Mouse (Mus musculus) MEL-GATA-1-ER (cell line): ENCODE measurements at regions not wholly inside any gene's neighbourhood (a gene's known extent, or its start where the extent isn't known, plus 50 kb on each side); places are given as distances from the start of the nearest gene placed in this dataset.

Source experiments
- DNase-seq: peaks from one replicate; pipeline ENCODE4 v3.0.0-alpha.2; 2012; ENCODE audit warnings: low read depth; ENCODE audit errors: extremely low read depth

GRCm38 (mm10) chr9:118204456-118204855 lies 54.5 kb upstream of the Cmc1 start:
- DNase-seq: no peak

DNA sequence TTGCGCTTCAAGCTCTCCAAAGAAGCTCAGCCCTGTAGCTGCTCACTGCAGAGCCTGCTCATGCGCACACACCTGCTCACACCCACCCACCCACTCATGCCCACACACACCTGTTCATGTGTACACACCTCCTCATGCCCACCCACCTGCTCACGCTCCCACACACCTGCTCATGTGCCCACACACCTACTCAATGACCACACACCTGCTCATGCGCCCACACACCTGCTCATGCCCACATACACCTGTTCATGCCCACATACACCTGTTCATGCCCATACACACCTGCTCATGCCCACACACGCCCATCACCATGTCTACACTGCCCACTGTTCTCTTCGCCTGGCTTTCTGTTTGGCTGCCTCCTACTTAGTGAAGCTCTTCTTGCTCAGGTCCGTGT lies 56.5 kb upstream of the Cmc1 start:
- DNase-seq: no peak

DNA sequence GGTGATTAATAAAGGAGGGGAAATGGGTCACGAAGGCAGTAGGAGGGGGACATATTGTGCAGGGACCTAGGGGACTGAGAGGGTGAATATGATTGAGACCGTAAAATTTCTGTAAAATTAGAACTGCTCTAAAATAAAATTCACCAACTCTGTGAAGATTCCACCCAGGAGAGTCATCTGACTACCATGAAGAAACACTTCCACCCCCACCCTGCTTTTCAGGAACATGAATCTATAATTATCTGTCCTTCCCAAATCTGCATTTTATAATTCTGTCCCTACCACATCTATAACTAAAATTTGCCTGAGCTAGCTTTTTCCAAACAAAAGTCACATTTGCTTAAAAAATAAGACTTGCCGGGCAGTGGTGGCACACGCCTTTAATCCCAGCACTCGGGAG lies 69.7 kb upstream of the Cmc1 start:
- no peak for DNase-seq

GRCm38 (mm10) chr9:118221186-118221585 lies 71.2 kb upstream of the Cmc1 start:
- DNase-seq: no peak

GRCm38 (mm10) chr9:118227401-118228061 lies 77.6 kb upstream of the Cmc1 start:
- DNase-seq: no peak

DNA sequence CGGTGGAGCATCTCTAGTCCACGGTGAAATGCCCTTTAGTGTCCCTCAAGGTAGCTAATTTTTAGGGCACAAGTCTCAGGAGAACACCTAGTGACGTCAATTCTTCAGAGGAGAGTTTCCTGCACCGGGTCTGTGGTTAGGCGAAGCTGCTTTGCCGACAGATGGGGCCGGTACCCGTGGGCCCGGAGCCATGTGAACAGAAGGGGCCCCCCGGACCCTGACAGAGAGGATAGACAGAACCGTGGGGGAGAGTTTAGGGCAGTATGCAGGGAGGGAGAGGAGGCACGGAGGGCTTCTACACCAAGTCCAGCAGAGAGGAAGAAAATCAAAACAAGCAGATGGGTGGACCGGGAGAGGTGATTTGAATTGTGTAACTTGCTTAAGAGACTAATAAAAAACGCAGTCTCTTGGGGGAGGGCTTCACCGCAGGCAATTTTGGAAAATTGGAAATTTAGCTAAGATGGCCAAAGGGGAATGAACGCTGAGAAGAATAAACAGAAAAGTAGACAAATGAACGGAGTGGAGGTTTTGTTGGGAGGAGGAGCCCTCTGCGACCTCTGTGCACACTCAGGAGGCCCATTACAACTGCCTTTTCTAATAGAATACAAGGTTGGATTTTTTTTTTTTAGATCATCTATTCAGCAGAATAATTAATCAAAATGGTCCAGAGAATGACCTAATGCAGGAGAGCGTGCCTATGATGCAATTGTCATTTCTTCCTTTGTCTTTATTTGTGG lies 78.9 kb upstream of the Cmc1 start:
- DNase-seq: no peak

DNA sequence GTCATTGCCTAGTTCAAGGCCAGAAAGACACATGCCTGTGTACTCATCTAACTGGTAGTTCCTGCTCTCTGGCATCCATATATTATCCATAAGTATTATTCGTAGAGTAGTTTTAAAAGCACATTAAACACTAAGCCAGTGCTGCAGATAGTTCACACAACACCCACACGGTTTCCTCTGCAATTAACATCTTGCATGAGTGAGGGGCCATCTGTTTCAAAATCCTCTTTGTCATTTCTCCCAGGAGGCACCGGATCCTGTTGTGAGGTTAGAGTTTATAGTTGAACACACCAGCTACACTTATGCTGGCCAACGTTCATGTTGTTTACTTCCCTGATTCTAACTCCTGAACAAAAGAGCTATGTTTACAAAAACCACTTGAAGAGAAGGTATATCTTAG lies 90.7 kb upstream of the Cmc1 start:
- DNase-seq: no peak

- no peak for DNase-seq
Observed at GRCm38 (mm10) chr9:118246820-118247628, 97.0 kb upstream of the Cmc1 start.

DNA sequence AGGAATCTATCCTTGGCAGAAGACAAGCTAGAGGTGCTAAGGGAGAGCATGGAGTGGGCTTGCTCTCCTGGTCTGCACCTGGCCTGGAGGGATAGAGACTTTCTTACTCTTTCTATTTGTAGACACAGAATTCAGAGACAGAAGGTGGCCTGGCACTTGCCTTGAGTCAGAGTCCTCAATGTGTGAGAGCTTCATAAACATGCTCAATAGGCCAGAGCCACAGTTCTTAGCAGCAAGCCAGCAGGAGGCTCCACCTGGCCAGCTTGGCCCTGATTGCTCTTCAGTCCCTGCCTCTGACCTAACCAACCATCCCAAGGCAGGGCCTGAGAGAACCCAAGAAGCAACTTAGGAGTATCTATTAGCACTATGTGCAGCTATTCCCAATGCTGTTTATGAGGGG lies 103.9 kb upstream of the Cmc1 start:
- no peak for DNase-seq

DNA sequence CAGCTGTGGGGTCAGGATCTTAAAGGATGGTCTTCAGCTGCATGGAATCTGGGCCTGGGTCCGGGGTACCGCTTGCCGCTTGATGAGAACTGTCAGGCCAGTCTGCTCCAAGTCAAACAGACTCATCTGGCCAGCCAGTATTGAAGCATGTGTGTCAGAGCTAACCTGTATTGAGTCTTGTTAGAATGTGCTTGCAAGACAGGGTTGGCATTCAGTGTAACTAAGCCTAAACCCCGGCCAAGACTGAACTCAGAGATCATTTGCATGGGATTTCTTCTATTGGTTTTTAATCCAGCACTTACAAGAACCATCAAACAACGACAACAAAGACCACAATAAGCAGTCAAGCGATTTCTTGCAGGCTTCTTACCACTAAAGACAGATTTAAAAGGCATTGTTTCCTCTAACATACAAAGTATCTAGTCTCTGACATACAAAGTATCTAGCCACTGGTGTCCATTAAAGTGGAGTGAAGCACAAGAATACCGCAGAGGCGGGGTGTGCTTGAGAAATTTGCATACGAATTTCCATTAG lies 105.3 kb upstream of the Cmc1 start:
- no peak for DNase-seq

- DNase-seq: no peak
Observed at GRCm38 (mm10) chr9:118255751-118256266, 105.8 kb upstream of the Cmc1 start.

GRCm38 (mm10) chr9:118266298-118266697 lies 116.3 kb upstream of the Cmc1 start:
- no peak for DNase-seq

GRCm38 (mm10) chr9:118271681-118272080 lies 121.7 kb upstream of the Cmc1 start:
- DNase-seq: no peak

DNA sequence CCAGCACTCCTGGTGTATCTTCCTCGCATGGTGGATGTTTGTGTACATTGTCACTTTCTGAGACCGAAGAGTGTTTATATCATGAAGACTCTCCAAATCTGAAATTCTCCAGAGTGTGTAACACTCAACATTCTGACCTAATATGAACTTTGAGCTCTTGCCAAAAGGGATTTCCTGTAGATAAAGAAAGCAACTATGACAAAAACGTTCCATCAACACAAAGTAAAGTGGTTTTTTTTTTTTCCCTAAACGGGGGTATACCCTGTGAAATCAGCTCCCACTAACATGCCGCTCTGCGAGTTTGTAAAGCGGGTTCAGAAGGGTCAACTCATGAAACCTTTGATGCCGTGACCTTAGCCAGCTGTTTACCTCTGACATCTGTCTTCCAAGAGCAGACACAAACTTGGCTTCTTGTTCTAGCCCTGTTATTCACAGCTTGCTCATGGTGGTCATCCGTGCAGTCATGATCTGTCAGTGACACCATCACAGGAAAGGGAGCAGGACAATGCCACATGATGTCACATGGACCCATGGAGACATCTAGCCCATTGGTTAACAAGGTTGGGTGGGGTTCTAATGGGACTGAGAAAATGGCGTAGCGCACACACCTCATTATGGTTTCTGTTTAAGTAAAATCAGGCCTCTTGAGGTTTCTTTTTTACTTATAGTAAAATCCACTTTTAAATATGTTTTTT lies 122.9 kb upstream of the Cmc1 start:
- DNase-seq: no peak

GRCm38 (mm10) chr9:118285481-118285880 lies 135.5 kb upstream of the Cmc1 start:
- no peak for DNase-seq

DNA sequence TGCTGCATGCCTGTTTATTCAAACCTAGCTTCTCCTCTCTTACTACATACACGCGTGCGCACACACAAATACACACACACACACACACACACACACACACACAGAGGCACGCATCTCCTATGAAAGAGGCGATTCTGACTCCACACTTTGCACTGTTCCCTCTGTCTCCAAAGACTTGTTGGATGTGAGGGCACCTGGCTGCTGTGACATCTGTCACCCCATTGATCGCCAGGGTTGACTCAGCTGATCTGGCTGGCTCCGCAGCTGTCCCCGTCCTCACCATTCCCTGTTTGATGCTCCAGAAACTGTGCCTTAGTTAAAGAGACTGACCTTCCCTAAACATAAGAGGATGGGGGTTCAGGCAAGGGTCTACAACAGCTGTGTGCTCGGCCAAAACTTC lies 137.6 kb upstream of the Cmc1 start:
- no peak for DNase-seq

DNA sequence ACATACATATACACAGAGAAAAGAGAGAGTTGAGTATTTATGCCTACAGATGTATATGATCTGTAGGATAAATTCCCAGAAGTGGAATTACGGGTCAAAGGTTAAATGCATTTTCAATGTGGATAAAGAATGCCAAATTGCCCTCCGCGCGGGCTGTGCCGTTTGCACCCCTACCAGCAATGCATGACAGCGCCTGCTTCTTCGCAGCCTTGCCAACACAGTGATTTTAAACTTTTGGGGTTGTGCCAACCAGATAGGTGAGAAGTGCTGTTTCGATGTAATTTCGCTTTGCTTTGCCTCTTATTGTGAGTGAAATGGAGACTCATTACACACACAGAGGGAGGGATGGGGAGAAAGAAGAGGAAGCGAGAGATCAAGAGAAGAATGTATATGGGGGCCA lies 142.9 kb upstream of the Cmc1 start:
- DNase-seq: no peak

GRCm38 (mm10) chr9:118294011-118294410 lies 144.0 kb upstream of the Cmc1 start:
- no peak for DNase-seq

DNA sequence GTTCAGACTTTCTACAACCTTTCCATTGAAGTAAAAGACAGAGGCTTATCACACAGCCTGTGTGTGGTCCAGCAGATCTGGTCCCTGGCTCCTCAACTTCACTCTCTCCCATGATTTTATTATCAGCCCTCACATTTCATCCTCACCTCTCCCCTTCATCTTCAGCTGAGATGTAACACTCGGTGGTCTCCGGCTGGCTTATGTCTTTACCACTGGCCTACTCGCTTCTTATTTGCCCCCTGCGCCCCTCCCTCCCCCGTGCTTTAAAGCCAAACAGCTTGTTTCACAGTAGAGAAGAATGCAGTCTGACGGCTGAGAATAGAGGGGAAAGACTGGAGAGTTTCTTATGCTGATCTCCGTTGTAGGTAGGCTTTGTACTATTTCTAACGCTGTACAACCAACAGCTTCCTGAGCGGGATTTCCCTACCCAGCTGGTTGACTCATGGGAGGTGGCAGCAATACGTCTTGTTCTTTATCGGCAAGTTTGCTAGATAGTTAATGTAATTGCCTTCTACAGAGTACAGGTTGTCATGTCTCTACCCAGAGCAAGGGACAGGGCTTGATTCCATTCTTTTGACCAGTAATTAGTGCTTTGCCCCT lies 152.9 kb upstream of the Cmc1 start:
- no peak for DNase-seq

GRCm38 (mm10) chr9:118318357-118319140 lies 159.5 kb upstream of the Eomes start:
- DNase-seq: no peak
